Mouse (Mus musculus) megakaryocyte, embryonic 14.5 days (primary cell): ENCODE measurements at regions not wholly inside any gene's neighbourhood (a gene's known extent, or its start where the extent isn't known, plus 50 kb on each side); places are given as distances from the start of the nearest gene placed in this dataset.

Experiments
- FLI1 ChIP-seq: IDR thresholded peaks from 2 replicates; pipeline ENCODE4 v1.6.1; 2012; ENCODE audit warnings: low read length, inconsistent platforms, mixed read lengths
- GATA1 ChIP-seq: IDR thresholded peaks from 3 replicates; pipeline ENCODE4 v1.6.1; 2012; ENCODE audit warnings: mixed read lengths, low read length, inconsistent platforms, borderline replicate concordance

GRCm38 (mm10) chr8:89824586-89824985, 523.6 kb downstream of the Tox3 start:
- TF ChIP-seq GATA1 = no peak
- TF ChIP-seq FLI1 = no peak
